Mouse (Mus musculus) neural tube, embryonic 14.5 days (tissue): ENCODE results near the gene Olfr697. TPM values are rescaled to one million over a fixed set of nuclear protein-coding genes. Genes with fewer than 3 reads are reported as not detected.
"Not testable (repeated sequence)": the region's sequence is repeated elsewhere in the genome, so short reads cannot be mapped to it uniquely, and the experiment has no call there.

Experiments used
- ATAC-seq: fragments of 200-750 bp; cut with Nextera tagmentation; 2 replicates; pipeline ENCODE4 v1.8.0; 2017; ENCODE audit warnings: low read depth, mild to moderate bottlenecking, moderate TSS enrichment, moderate library complexity
- H3K27ac ChIP-seq: fragments of 300-500 bp; sonication (generic); 2 replicates; pipeline ENCODE4 v1.5.1; 2014; ENCODE audit warnings: low read depth, mild to moderate bottlenecking, control low read depth, low read length, moderate library complexity, mixed read lengths
- H3K27me3 ChIP-seq: fragments of 300-500 bp; sonication (generic); 2 replicates; pipeline ENCODE4 v1.6.1; 2014; ENCODE audit warnings: low read length; ENCODE audit not compliant: control insufficient read depth, insufficient read depth
- H3K36me3 ChIP-seq: fragments of 300-500 bp; sonication (generic); 2 replicates; pipeline ENCODE4 v1.6.1; 2014; ENCODE audit warnings: low read length, mixed read lengths; ENCODE audit not compliant: control insufficient read depth, insufficient read depth
- H3K4me1 ChIP-seq: fragments of 300-500 bp; sonication (generic); 2 replicates; pipeline ENCODE4 v1.6.1; 2014; ENCODE audit warnings: low read length; ENCODE audit not compliant: control insufficient read depth, insufficient read depth
- H3K4me2 ChIP-seq: fragments of 300-500 bp; sonication (generic); 2 replicates; pipeline ENCODE4 v1.6.1; 2014; ENCODE audit warnings: mild to moderate bottlenecking, low read depth, low read length, control low read depth
- H3K4me3 ChIP-seq: fragments of 300-500 bp; sonication (generic); 2 replicates; pipeline ENCODE4 v1.5.1; 2014; ENCODE audit warnings: low read depth, low read length, control low read depth, mixed read lengths
- H3K9ac ChIP-seq: fragments of 300-500 bp; sonication (generic); replicated peaks from 2 replicates; pipeline ENCODE4 v1.6.1; 2014; ENCODE audit warnings: low read depth, mild to moderate bottlenecking, control low read depth, low read length, mixed read lengths
- H3K9me3 ChIP-seq: fragments of 300-500 bp; sonication (generic); 2 replicates; pipeline ENCODE4 v1.6.1; 2016; ENCODE audit warnings: low read length; ENCODE audit not compliant: control insufficient read depth
- WGBS: fragments of 180-500 bp; shearing (Covaris S2); extraction: QIAGEN DNeasy Blood & Tissue Kit; methylation state at CpG from one replicate; pipeline ENCODE4 v1.1.7; 2014; 5-methylcytosine and 5-hydroxymethylcytosine counted together
- polyA plus RNA-seq: library from polyadenylated mRNA; unstranded; fragments of >200 nt; fragmentation: Nextera tagmentation; extraction: Ambion mirVana; gene quantifications from 2 replicates; pipeline ENCODE4 v1.2.1, GENCODE M21; 2014

The Olfr697 gene
- polyA plus RNA-seq = not detected in 2 replicates

GRCm38 (mm10) chr7:106742343-106742742 is at the start of gene Olfr697:
TSS of gene Olfr697 (minus strand) at chr7:106742443.
- Histone ChIP-seq H3K36me3 (no peaks in the 10 kb centered on the region), H3K9me3 (no peaks in the 10 kb centered on the region), H3K27ac (no peak within 1 kb of the TSS), H3K9ac (no peak within 1 kb of the TSS), H3K27me3 (no peaks in the 10 kb centered on the region), H3K4me2 (no peak within 1 kb of the TSS), H3K4me3 (no peak within 1 kb of the TSS), H3K4me1 (no peaks in the 10 kb centered on the region)
- 89% methylated on average over 1 of the region's 1 CpGs for WGBS
- ATAC-seq = no peak

DNA sequence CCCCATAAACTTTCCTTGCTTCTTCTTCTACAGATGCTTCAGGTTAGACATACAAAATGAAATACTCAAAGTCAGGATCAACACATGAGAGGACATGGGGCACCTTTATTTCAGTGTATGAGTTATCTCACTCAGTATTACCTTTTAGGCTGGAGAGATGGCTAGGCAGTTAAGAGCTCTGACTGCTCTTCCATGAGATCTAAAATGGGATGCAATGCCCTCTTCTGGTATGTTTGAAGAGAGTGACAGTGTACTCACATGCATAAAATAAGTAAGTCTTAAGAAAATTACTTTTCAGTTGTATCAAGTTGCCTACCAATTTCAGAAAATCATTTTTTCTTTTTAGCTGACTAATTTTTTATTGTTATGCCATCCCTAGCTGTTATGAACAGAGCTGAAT is 46.1 kb upstream of the Olfr697 start:
- Histone ChIP-seq H3K9me3 (no peaks in the 10 kb centered on the region), H3K36me3 (no peaks in the 10 kb centered on the region), H3K9ac (no peak overlapping the region), H3K27me3 (no peaks in the 10 kb centered on the region), H3K4me2 (no peak overlapping the region), H3K4me1 (no peaks in the 10 kb centered on the region), H3K27ac (no peak overlapping the region), H3K4me3 (no peak overlapping the region)
- no peak for ATAC-seq

DNA sequence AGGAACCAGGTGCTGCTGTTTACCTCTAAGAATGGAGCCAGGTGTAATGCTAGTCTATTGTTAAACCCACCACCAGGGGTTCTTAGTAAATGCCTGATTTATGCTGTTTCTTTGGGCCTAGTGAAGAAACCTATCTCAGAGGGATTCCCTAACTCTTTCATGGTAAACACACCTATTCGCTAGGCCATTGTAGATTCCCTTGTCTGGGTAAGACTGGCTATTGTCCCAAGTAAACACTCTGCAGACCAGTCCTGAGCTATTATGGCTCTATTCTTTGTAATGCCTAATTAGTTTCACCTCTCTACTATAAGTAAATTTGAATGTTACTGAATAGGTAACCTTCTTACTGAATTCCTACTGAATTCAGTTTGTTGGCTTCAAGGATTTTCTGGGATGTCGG is 18.8 kb upstream of the Olfr697 start:
- not testable (repeated sequence) for H3K9ac ChIP-seq, H3K9me3 ChIP-seq, H3K4me2 ChIP-seq, H3K27ac ChIP-seq, H3K4me1 ChIP-seq, H3K4me3 ChIP-seq, H3K36me3 ChIP-seq, ATAC-seq, H3K27me3 ChIP-seq
- WGBS = 90% methylated on average over 2 of the region's 2 CpGs

- H3K27me3 ChIP-seq = no peaks in the 10 kb centered on the region
- ATAC-seq = no peak
- H3K4me2 ChIP-seq = no peak overlapping the region
- H3K4me3 ChIP-seq = no peak overlapping the region
- H3K36me3 ChIP-seq = no peaks in the 10 kb centered on the region
- WGBS = 90% methylated on average over 2 of the region's 2 CpGs
- no peaks in the 10 kb centered on the region for H3K4me1 ChIP-seq
- no peak overlapping the region for H3K9ac ChIP-seq
- H3K9me3 ChIP-seq = no peaks in the 10 kb centered on the region
- H3K27ac ChIP-seq = no peak overlapping the region
These were observed 16.6 kb upstream of the Olfr697 start for GRCm38 (mm10) chr7:106758800-106759199.

DNA sequence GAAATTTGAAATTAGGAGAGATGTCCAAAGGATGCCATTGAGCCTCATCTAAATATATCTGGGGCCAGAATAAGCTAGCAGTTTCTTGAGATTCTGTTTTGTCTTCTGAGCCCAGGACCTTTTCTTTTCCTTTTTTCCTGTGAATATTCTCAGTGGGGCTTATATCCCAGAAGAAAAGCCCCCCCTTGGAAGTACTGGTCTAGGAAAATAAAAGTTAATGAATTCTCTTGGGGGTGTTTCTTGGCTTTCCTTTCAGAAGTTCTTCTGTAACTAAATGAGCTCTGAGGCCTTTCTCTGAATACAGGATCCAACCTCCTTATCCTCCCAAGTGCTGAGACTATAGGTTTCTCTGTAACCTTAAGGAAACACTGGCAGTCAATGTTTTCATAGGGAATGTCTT is 13.1 kb upstream of the Olfr697 start, which contains the start of gene Olfr698:
Gene Olfr698 (minus strand): TSS at position 101 of the 400 bp plus-strand sequence.
- no peak within 1 kb of the TSS for H3K9ac ChIP-seq
- no peaks in the 10 kb centered on the region for H3K9me3 ChIP-seq
- H3K27ac ChIP-seq = no peak within 1 kb of the TSS
- H3K4me3 ChIP-seq = no peak within 1 kb of the TSS
- H3K4me1 ChIP-seq = no peaks in the 10 kb centered on the region
- H3K27me3 ChIP-seq = no peaks in the 10 kb centered on the region
- ATAC-seq = no peak
- H3K4me2 ChIP-seq = no peak within 1 kb of the TSS
- H3K36me3 ChIP-seq = no peaks in the 10 kb centered on the region

DNA sequence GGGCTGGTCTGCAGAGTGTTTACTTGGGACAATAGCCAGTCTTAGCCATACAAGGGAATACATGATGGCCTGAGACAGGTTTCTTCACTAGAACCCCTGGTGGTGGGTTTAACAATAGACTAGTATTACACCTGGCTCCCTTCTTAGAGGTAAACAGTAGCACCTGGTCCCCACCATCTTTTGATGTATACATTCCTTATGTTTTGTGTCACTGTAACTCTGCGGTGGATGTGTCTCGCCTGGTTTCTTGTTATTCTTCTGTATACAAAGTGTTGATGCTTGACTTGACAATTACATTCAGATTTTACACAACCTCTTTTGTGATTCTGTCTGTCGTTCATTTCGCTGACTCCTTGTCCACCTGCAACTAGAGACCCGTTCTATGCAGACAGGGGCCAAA is 3.6 kb upstream of the Olfr697 start:
- WGBS = 94% methylated on average over 5 of the region's 5 CpGs
- Histone ChIP-seq H3K9me3 (no peaks in the 10 kb centered on the region), H3K4me3 (no peak overlapping the region), H3K27ac (no peak overlapping the region), H3K36me3 (no peaks in the 10 kb centered on the region), H3K9ac (no peak overlapping the region), H3K4me2 (no peak overlapping the region), H3K27me3 (no peaks in the 10 kb centered on the region), H3K4me1 (no peaks in the 10 kb centered on the region)
- no peak for ATAC-seq

DNA sequence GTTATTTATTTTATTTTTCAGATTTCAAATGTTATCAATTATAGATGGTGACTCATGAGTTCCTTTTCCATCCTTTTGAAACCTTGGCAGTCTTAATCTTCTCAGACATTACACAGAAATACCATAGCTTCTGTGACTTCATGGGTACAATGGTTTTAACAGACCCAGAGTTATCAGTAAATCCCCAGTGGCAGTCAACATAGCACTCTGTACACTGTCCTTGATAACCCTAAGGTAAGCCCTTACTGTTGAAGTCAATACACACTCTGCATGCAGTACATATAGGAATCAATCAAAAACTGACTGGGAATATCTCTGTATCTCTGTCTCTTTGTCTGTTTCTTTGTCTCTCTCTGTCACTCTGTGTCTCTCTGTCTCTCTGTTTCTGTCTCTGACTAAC is 5.2 kb downstream of the Olfr697 start:
- no peaks in the 10 kb centered on the region for H3K27me3 ChIP-seq
- no peak overlapping the region for H3K4me3 ChIP-seq
- ATAC-seq = no peak
- no peak overlapping the region for H3K27ac ChIP-seq
- H3K36me3 ChIP-seq = no peaks in the 10 kb centered on the region
- H3K4me1 ChIP-seq = no peaks in the 10 kb centered on the region
- H3K9ac ChIP-seq = no peak overlapping the region
- H3K4me2 ChIP-seq = no peak overlapping the region
- H3K9me3 ChIP-seq = no peaks in the 10 kb centered on the region

DNA sequence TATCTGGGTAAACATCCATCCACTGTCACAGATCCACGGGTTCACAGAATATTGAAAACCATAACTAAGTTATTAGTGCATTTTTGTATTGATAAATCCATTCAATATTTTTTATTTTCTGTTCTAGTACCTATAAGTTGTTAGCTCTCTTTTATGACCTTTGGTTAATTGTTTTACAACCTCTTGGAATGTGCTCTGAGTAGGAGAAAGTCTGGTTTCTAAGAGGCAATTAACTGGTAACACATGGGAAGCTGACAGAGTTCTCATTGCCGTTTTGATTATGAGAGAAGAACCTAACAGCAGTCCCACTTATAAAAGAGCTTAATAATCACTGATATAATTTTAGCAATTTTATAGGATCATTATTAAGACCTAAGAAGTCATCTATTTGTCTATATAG is 8.5 kb downstream of the Olfr697 start:
- ATAC-seq = no peak
- Histone ChIP-seq H3K4me2 (no peak overlapping the region), H3K27me3 (no peaks in the 10 kb centered on the region), H3K4me3 (no peak overlapping the region), H3K9me3 (no peaks in the 10 kb centered on the region), H3K9ac (no peak overlapping the region), H3K4me1 (no peaks in the 10 kb centered on the region), H3K27ac (no peak overlapping the region), H3K36me3 (no peaks in the 10 kb centered on the region)
- WGBS = 41% methylated on average over 2 of the region's 2 CpGs

- not testable (repeated sequence) for H3K27ac ChIP-seq, H3K9ac ChIP-seq, H3K4me3 ChIP-seq, H3K36me3 ChIP-seq, H3K4me1 ChIP-seq, H3K4me2 ChIP-seq, H3K27me3 ChIP-seq, H3K9me3 ChIP-seq, ATAC-seq
- WGBS = 89% methylated on average over 2 of the region's 2 CpGs
These were observed 16.6 kb downstream of the Olfr697 start for GRCm38 (mm10) chr7:106725654-106726053.

GRCm38 (mm10) chr7:106716296-106716695 is 25.9 kb downstream of the Olfr697 start, which contains the start of gene Olfr695:
TSS of gene Olfr695 (minus strand) at chr7:106716396.
- Histone ChIP-seq H3K9me3 (no peaks in the 10 kb centered on the region), H3K4me3 (no peak within 1 kb of the TSS), H3K27ac (no peak within 1 kb of the TSS), H3K27me3 (no peaks in the 10 kb centered on the region), H3K36me3 (no peaks in the 10 kb centered on the region), H3K4me2 (no peak within 1 kb of the TSS), H3K9ac (no peak within 1 kb of the TSS), H3K4me1 (no peaks in the 10 kb centered on the region)
- no peak for ATAC-seq
